Mouse (Mus musculus) heart, embryonic 15.5 days (tissue): ENCODE results near the gene Sh3pxd2a. TPM values are rescaled to one million over a fixed set of nuclear protein-coding genes. Genes with fewer than 3 reads are reported as not detected.
A peak's percentile ranks its signal among the peaks of the same experiment; 100 is the strongest.

Experiments
- ATAC-seq: fragments of 200-750 bp; cut with Nextera tagmentation; replicated peaks from 2 replicates; pipeline ENCODE4 v1.8.0; 2017; ENCODE audit warnings: low read depth, moderate TSS enrichment; ENCODE audit not compliant: insufficient number of reproducible peaks, insufficient read depth, low FRiP score
- H3K27ac ChIP-seq: fragments of 300-500 bp; sonication (generic); 2 replicates; pipeline ENCODE4 v1.5.1; 2015; ENCODE audit warnings: mild to moderate bottlenecking, inconsistent platforms
- H3K27me3 ChIP-seq: fragments of 300-500 bp; sonication (generic); 2 replicates; pipeline ENCODE4 v1.6.1; 2015; ENCODE audit warnings: inconsistent platforms
- H3K36me3 ChIP-seq: fragments of 300-500 bp; sonication (generic); 2 replicates; pipeline ENCODE4 v1.6.1; 2015; ENCODE audit warnings: mild to moderate bottlenecking, inconsistent platforms
- H3K4me1 ChIP-seq: fragments of 300-500 bp; sonication (generic); replicated peaks from 2 replicates; pipeline ENCODE4 v1.6.1; 2015; ENCODE audit warnings: inconsistent platforms
- H3K4me2 ChIP-seq: fragments of 300-500 bp; sonication (generic); 2 replicates; pipeline ENCODE4 v1.6.1; 2015; ENCODE audit warnings: inconsistent platforms, mild to moderate bottlenecking, moderate library complexity
- H3K4me3 ChIP-seq: fragments of 300-500 bp; sonication (generic); 2 replicates; pipeline ENCODE4 v1.5.1; 2015; ENCODE audit warnings: mild to moderate bottlenecking, inconsistent platforms
- H3K9ac ChIP-seq: fragments of 300-500 bp; sonication (generic); 2 replicates; pipeline ENCODE4 v1.6.1; 2015; ENCODE audit warnings: mild to moderate bottlenecking, inconsistent platforms
- H3K9me3 ChIP-seq: fragments of 300-500 bp; sonication (generic); replicated peaks from 2 replicates; pipeline ENCODE4 v1.6.1; 2016; ENCODE audit warnings: inconsistent platforms
- WGBS: fragments of 180-500 bp; shearing (Covaris S2); methylation state at CpG from one replicate; pipeline ENCODE4 v1.1.7; 2015; ENCODE audit warnings: mixed read lengths; 5-methylcytosine and 5-hydroxymethylcytosine counted together
- polyA plus RNA-seq: library from polyadenylated mRNA; unstranded; fragments of >200 nt; fragmentation: Nextera tagmentation; extraction: Ambion mirVana; gene quantifications from 2 replicates; pipeline ENCODE4 v1.2.1, GENCODE M21; 2015

Gene Sh3pxd2a
- polyA plus RNA-seq, 1 experiment from 2014 or later, result 5.3 TPM

GRCm38 (mm10) chr19:47437040-47437439 lies 27.2 kb downstream of the Sh3pxd2a start:
- no peak overlapping the region for H3K4me2 ChIP-seq
- peaks cover 70% of the 10 kb centered on the region for H3K4me1 ChIP-seq
- H3K9me3 ChIP-seq, result no peaks in the 10 kb centered on the region
- H3K9ac ChIP-seq, result no peak overlapping the region
- ATAC-seq, result no peak
- no peaks in the 10 kb centered on the region for H3K27me3 ChIP-seq
- H3K4me3 ChIP-seq, result no peak overlapping the region
- 88% methylated on average over 4 of the region's 4 CpGs for WGBS
- no peak overlapping the region for H3K27ac ChIP-seq
- H3K36me3 ChIP-seq, result no peaks in the 10 kb centered on the region

GRCm38 (mm10) chr19:47436236-47436635 lies 28.0 kb downstream of the Sh3pxd2a start:
- Histone ChIP-seq H3K27ac (no peak overlapping the region), H3K9me3 (no peaks in the 10 kb centered on the region), H3K9ac (no peak overlapping the region), H3K27me3 (no peaks in the 10 kb centered on the region), H3K4me1 (peaks cover 70% of the 10 kb centered on the region), H3K36me3 (no peaks in the 10 kb centered on the region), H3K4me3 (no peak overlapping the region), H3K4me2 (no peak overlapping the region)
- ATAC-seq, result no peak
- WGBS, result 83% methylated on average over 8 of the region's 8 CpGs

- 95% methylated on average over 14 of the region's 14 CpGs for WGBS
- Histone ChIP-seq H3K27me3 (no peaks in the 10 kb centered on the region), H3K4me3 (no peak overlapping the region), H3K4me2 (no peak overlapping the region), H3K4me1 (peaks cover 61% of the 10 kb centered on the region), H3K36me3 (no peaks in the 10 kb centered on the region), H3K9ac (no peak overlapping the region), H3K9me3 (no peaks in the 10 kb centered on the region), H3K27ac (no peak overlapping the region)
- no peak for ATAC-seq
These were observed 29.5 kb downstream of the Sh3pxd2a start for GRCm38 (mm10) chr19:47434655-47435054.

GRCm38 (mm10) chr19:47432339-47432738 lies 31.9 kb downstream of the Sh3pxd2a start:
- Histone ChIP-seq H3K9me3 (no peaks in the 10 kb centered on the region), H3K4me3 (no peak overlapping the region), H3K4me2 (no peak overlapping the region), H3K36me3 (no peaks in the 10 kb centered on the region), H3K27ac (peak overlapping the region; percentile 54), H3K4me1 (peaks cover 61% of the 10 kb centered on the region), H3K9ac (no peak overlapping the region), H3K27me3 (no peaks in the 10 kb centered on the region)
- WGBS, result 32% methylated on average over 10 of the region's 10 CpGs
- ATAC-seq, result peak; percentile 65

- 64% methylated on average over 11 of the region's 11 CpGs for WGBS
- no peak overlapping the region for H3K4me2 ChIP-seq
- no peak for ATAC-seq
These were observed 32.8 kb downstream of the Sh3pxd2a start for GRCm38 (mm10) chr19:47431189-47431931.

GRCm38 (mm10) chr19:47430160-47430559 lies 34.0 kb downstream of the Sh3pxd2a start:
- H3K4me3 ChIP-seq, result no peak overlapping the region
- ATAC-seq, result no peak
- H3K36me3 ChIP-seq, result no peaks in the 10 kb centered on the region
- no peak overlapping the region for H3K4me2 ChIP-seq
- H3K9me3 ChIP-seq, result no peaks in the 10 kb centered on the region
- H3K9ac ChIP-seq, result no peak overlapping the region
- WGBS, result 95% methylated on average over 2 of the region's 2 CpGs
- no peak overlapping the region for H3K27ac ChIP-seq
- H3K27me3 ChIP-seq, result no peaks in the 10 kb centered on the region
- H3K4me1 ChIP-seq, result peaks cover 59% of the 10 kb centered on the region

More at GRCm38 (mm10) chr19:47431189-47431931, 32.8 kb downstream of the Sh3pxd2a start:
- H3K4me3 ChIP-seq, result no peak overlapping the region
- H3K27ac ChIP-seq, result no peak overlapping the region
- H3K9me3 ChIP-seq, result no peaks in the 10 kb centered on the region
- no peaks in the 10 kb centered on the region for H3K36me3 ChIP-seq
- H3K4me1 ChIP-seq, result peaks cover 59% of the 10 kb centered on the region
- H3K9ac ChIP-seq, result no peak overlapping the region
- H3K27me3 ChIP-seq, result no peaks in the 10 kb centered on the region

GRCm38 (mm10) chr19:47429245-47429644 lies 35.0 kb downstream of the Sh3pxd2a start:
- 37% methylated on average over 3 of the region's 3 CpGs for WGBS

GRCm38 (mm10) chr19:47428794-47429193 lies 35.4 kb downstream of the Sh3pxd2a start:
- Histone ChIP-seq H3K9ac (no peak overlapping the region), H3K27ac (peak overlapping the region; percentile 65), H3K4me1 (peaks cover 56% of the 10 kb centered on the region), H3K27me3 (no peaks in the 10 kb centered on the region), H3K4me2 (no peak overlapping the region), H3K36me3 (peaks cover 4% of the 10 kb centered on the region; the same call in 1 of the 2 replicates), H3K9me3 (no peaks in the 10 kb centered on the region), H3K4me3 (no peak overlapping the region)
- ATAC-seq, result no peak
- 37% methylated on average over 7 of the region's 7 CpGs for WGBS

More at GRCm38 (mm10) chr19:47429245-47429644, 35.0 kb downstream of the Sh3pxd2a start:
- H3K4me1 ChIP-seq, result peaks cover 59% of the 10 kb centered on the region
- no peak for ATAC-seq
- no peaks in the 10 kb centered on the region for H3K9me3 ChIP-seq
- no peak overlapping the region for H3K9ac ChIP-seq
- H3K27ac ChIP-seq, result peak overlapping the region; percentile 65
- H3K4me3 ChIP-seq, result no peak overlapping the region
- H3K36me3 ChIP-seq, result no peaks in the 10 kb centered on the region; the same call in 1 of the 2 replicates
- no peak overlapping the region for H3K4me2 ChIP-seq
- H3K27me3 ChIP-seq, result no peaks in the 10 kb centered on the region

GRCm38 (mm10) chr19:47427841-47428789 lies 36.1 kb downstream of the Sh3pxd2a start:
- no peak overlapping the region for H3K9ac ChIP-seq
- H3K4me3 ChIP-seq, result no peak overlapping the region
- H3K36me3 ChIP-seq, result peaks cover 6% of the 10 kb centered on the region; the same call in 1 of the 2 replicates
- no peaks in the 10 kb centered on the region for H3K9me3 ChIP-seq
- ATAC-seq, result peak; percentile 48
- H3K27ac ChIP-seq, result peak overlapping the region; percentile 65
- H3K4me1 ChIP-seq, result peaks cover 52% of the 10 kb centered on the region
- WGBS, result 24% methylated on average over 13 of the region's 13 CpGs
- H3K4me2 ChIP-seq, result peak overlapping the region; percentile 9
- no peaks in the 10 kb centered on the region for H3K27me3 ChIP-seq

- H3K36me3 ChIP-seq, result peaks cover 6% of the 10 kb centered on the region; the same call in 1 of the 2 replicates
- WGBS, result 80% methylated on average over 7 of the region's 7 CpGs
- no peak for ATAC-seq
- H3K4me2 ChIP-seq, result no peak overlapping the region
- no peaks in the 10 kb centered on the region for H3K27me3 ChIP-seq
- no peak overlapping the region for H3K27ac ChIP-seq
- no peak overlapping the region for H3K9ac ChIP-seq
- no peaks in the 10 kb centered on the region for H3K9me3 ChIP-seq
- H3K4me1 ChIP-seq, result peaks cover 49% of the 10 kb centered on the region
- no peak overlapping the region for H3K4me3 ChIP-seq
These were observed 40.6 kb downstream of the Sh3pxd2a start for GRCm38 (mm10) chr19:47423632-47424031.
